Mouse (Mus musculus): ENCODE measurements around the gene Mtf1. TPM values are rescaled to one million over a fixed set of nuclear protein-coding genes. Genes with fewer than 3 reads are reported as not detected.

Gene Mtf1
- polyA plus RNA-seq, 1 experiment from 2014 or later = 13.2 TPM

GRCm38 (mm10) chr4:124856294-124856693, 54.4 kb downstream of the Mtf1 start:
- H3K4me3 ChIP-seq (ENCODE audit: inconsistent target) = no peak overlapping the region
- 98% methylated on average over 7 of the region's 8 CpGs for WGBS (ENCODE audit: missing documents)
- peaks cover 32% of the 10 kb centered on the region for H3K36me3 ChIP-seq (ENCODE audit: inconsistent target)
- no peak overlapping the region for H3K27ac ChIP-seq
- peaks cover 32% of the 10 kb centered on the region for H3K79me2 ChIP-seq (ENCODE audit: inconsistent target)

GRCm38 (mm10) chr4:124858370-124858769, 56.5 kb downstream of the Mtf1 start:
- WGBS (ENCODE audit: missing documents) = 94% methylated on average over 5 of the region's 5 CpGs
- no peak overlapping the region for H3K4me3 ChIP-seq (ENCODE audit: inconsistent target)
- peaks cover 11% of the 10 kb centered on the region for H3K79me2 ChIP-seq (ENCODE audit: inconsistent target)
- H3K36me3 ChIP-seq (ENCODE audit: inconsistent target) = peaks cover 31% of the 10 kb centered on the region
- H3K27ac ChIP-seq = no peak overlapping the region

GRCm38 (mm10) chr4:124860446-124860845, 58.5 kb downstream of the Mtf1 start:
- peaks cover 11% of the 10 kb centered on the region for H3K36me3 ChIP-seq (ENCODE audit: inconsistent target)
- H3K79me2 ChIP-seq (ENCODE audit: inconsistent target) = no peaks in the 10 kb centered on the region
- no peak overlapping the region for H3K27ac ChIP-seq
- 15% methylated on average over 7 of the region's 7 CpGs for WGBS (ENCODE audit: missing documents)
- no peak overlapping the region for H3K4me3 ChIP-seq (ENCODE audit: inconsistent target)

GRCm38 (mm10) chr4:124861283-124862188, 59.6 kb downstream of the Mtf1 start, which contains the start of gene Maneal:
Maneal (minus strand) TSS chr4:124862171.
- Histone ChIP-seq H3K36me3 (ENCODE audit: inconsistent target) (peaks cover under 1% of the 10 kb centered on the region; the same call in 1 of the 2 replicates), H3K79me2 (ENCODE audit: inconsistent target) (no peaks in the 10 kb centered on the region), H3K4me3 (ENCODE audit: inconsistent target) (no peak within 1 kb of the TSS), H3K27ac (no peak within 1 kb of the TSS)
- 11% methylated on average over 42 of the region's 77 CpGs for WGBS (ENCODE audit: missing documents)

- Histone ChIP-seq H3K79me2 (ENCODE audit: inconsistent target) (no peaks in the 10 kb centered on the region), H3K27ac (no peak overlapping the region), H3K36me3 (ENCODE audit: inconsistent target) (no peaks in the 10 kb centered on the region), H3K4me3 (ENCODE audit: inconsistent target) (no peak overlapping the region)
- WGBS (ENCODE audit: missing documents) = 88% methylated on average over 1 of the region's 1 CpGs
Measured at GRCm38 (mm10) chr4:124872719-124873118, 70.8 kb downstream of the Mtf1 start.

- H3K4me3 ChIP-seq (ENCODE audit: inconsistent target) = no peak within 1 kb of the TSS
- no peak within 1 kb of the TSS for H3K27ac ChIP-seq
- no peaks in the 10 kb centered on the region for H3K79me2 ChIP-seq (ENCODE audit: inconsistent target)
- WGBS (ENCODE audit: missing documents) = 7% methylated on average over 11 of the region's 11 CpGs
- no peaks in the 10 kb centered on the region for H3K36me3 ChIP-seq (ENCODE audit: inconsistent target)
Measured at GRCm38 (mm10) chr4:124880599-124880998, 78.7 kb downstream of the Mtf1 start, which contains the start of gene Epha10. Epha10 (plus strand) TSS chr4:124880899.

GRCm38 (mm10) chr4:124881341-124881908, 79.5 kb downstream of the Mtf1 start:
- WGBS (ENCODE audit: missing documents) = 5% methylated on average over 37 of the region's 37 CpGs
- Histone ChIP-seq H3K27ac (no peak overlapping the region), H3K79me2 (ENCODE audit: inconsistent target) (no peaks in the 10 kb centered on the region), H3K36me3 (ENCODE audit: inconsistent target) (no peaks in the 10 kb centered on the region), H3K4me3 (ENCODE audit: inconsistent target) (no peak overlapping the region)

- no peaks in the 10 kb centered on the region for H3K36me3 ChIP-seq (ENCODE audit: inconsistent target)
- no peak overlapping the region for H3K4me3 ChIP-seq (ENCODE audit: inconsistent target)
- 5% methylated on average over 37 of the region's 37 CpGs for WGBS (ENCODE audit: missing documents)
- no peak overlapping the region for H3K27ac ChIP-seq
- no peaks in the 10 kb centered on the region for H3K79me2 ChIP-seq (ENCODE audit: inconsistent target)
Measured at GRCm38 (mm10) chr4:124882151-124882729, 80.3 kb downstream of the Mtf1 start.

GRCm38 (mm10) chr4:124888702-124889101, 86.8 kb downstream of the Mtf1 start:
- Histone ChIP-seq H3K27ac (no peak overlapping the region), H3K36me3 (ENCODE audit: inconsistent target) (no peaks in the 10 kb centered on the region), H3K4me3 (ENCODE audit: inconsistent target) (no peak overlapping the region), H3K79me2 (ENCODE audit: inconsistent target) (no peaks in the 10 kb centered on the region)
- 81% methylated on average over 7 of the region's 7 CpGs for WGBS (ENCODE audit: missing documents)

GRCm38 (mm10) chr4:124889935-124890334, 88.0 kb downstream of the Mtf1 start:
- Histone ChIP-seq H3K4me3 (ENCODE audit: inconsistent target) (no peak overlapping the region), H3K36me3 (ENCODE audit: inconsistent target) (no peaks in the 10 kb centered on the region), H3K79me2 (ENCODE audit: inconsistent target) (no peaks in the 10 kb centered on the region), H3K27ac (no peak overlapping the region)
- 97% methylated on average over 2 of the region's 2 CpGs for WGBS (ENCODE audit: missing documents)

GRCm38 (mm10) chr4:124890831-124891230, 88.9 kb downstream of the Mtf1 start:
- no peak overlapping the region for H3K4me3 ChIP-seq (ENCODE audit: inconsistent target)
- H3K36me3 ChIP-seq (ENCODE audit: inconsistent target) = no peaks in the 10 kb centered on the region
- no peak overlapping the region for H3K27ac ChIP-seq
- H3K79me2 ChIP-seq (ENCODE audit: inconsistent target) = no peaks in the 10 kb centered on the region
- WGBS (ENCODE audit: missing documents) = 74% methylated on average over 5 of the region's 5 CpGs

- H3K79me2 ChIP-seq (ENCODE audit: inconsistent target) = no peaks in the 10 kb centered on the region
- H3K4me3 ChIP-seq (ENCODE audit: inconsistent target) = no peak overlapping the region
- 57% methylated on average over 6 of the region's 6 CpGs for WGBS (ENCODE audit: missing documents)
- no peaks in the 10 kb centered on the region for H3K36me3 ChIP-seq (ENCODE audit: inconsistent target)
- no peak overlapping the region for H3K27ac ChIP-seq
Measured at GRCm38 (mm10) chr4:124893769-124894168, 91.9 kb downstream of the Mtf1 start.

GRCm38 (mm10) chr4:124894508-124895428, 92.9 kb downstream of the Mtf1 start:
- Histone ChIP-seq H3K4me3 (ENCODE audit: inconsistent target) (no peak overlapping the region), H3K79me2 (ENCODE audit: inconsistent target) (no peaks in the 10 kb centered on the region), H3K27ac (no peak overlapping the region), H3K36me3 (ENCODE audit: inconsistent target) (no peaks in the 10 kb centered on the region)
- WGBS (ENCODE audit: missing documents) = 3% methylated on average over 76 of the region's 83 CpGs

- H3K79me2 ChIP-seq (ENCODE audit: inconsistent target) = no peaks in the 10 kb centered on the region
- H3K4me3 ChIP-seq (ENCODE audit: inconsistent target) = no peak overlapping the region
- H3K36me3 ChIP-seq (ENCODE audit: inconsistent target) = no peaks in the 10 kb centered on the region
- WGBS (ENCODE audit: missing documents) = 78% methylated on average over 10 of the region's 10 CpGs
- no peak overlapping the region for H3K27ac ChIP-seq
Measured at GRCm38 (mm10) chr4:124898428-124898827, 96.5 kb downstream of the Mtf1 start.
